Mouse (Mus musculus) myocyte (in vitro differentiated cells): ENCODE data around the gene Mtap.

Source experiments
- CEBPB ChIP-seq: IDR thresholded peaks from 2 replicates; pipeline ENCODE4 v1.6.1; 2011; ENCODE audit warnings: mild to moderate bottlenecking, moderate library complexity; ENCODE audit not compliant: poor library complexity, insufficient read depth, severe bottlenecking
- E2F4 ChIP-seq: IDR thresholded peaks from one replicate; pipeline ENCODE4 v1.6.1; 2011; ENCODE audit warnings: mild to moderate bottlenecking, control low read depth, moderate library complexity; ENCODE audit not compliant: insufficient read depth
- MAX ChIP-seq: IDR thresholded peaks from one replicate; pipeline ENCODE4 v1.6.1; 2011; ENCODE audit warnings: low read depth, mild to moderate bottlenecking, control low read depth
- MYOD1 ChIP-seq, 3 experiments: IDR thresholded peaks; one replicate each; pipeline ENCODE4 v1.6.1; 2011; ENCODE audit warnings: control low read depth in 2 of 3, low read depth in 2 of 3, mild to moderate bottlenecking in 2 of 3, moderate library complexity in 1 of 3; ENCODE audit not compliant: insufficient read length in 2 of 3, control insufficient read depth in 1 of 3
- POLR2A ChIP-seq: IDR thresholded peaks from one replicate; pipeline ENCODE4 v1.6.1; 2011; ENCODE audit warnings: low read depth, mild to moderate bottlenecking, control low read depth, moderate library complexity; ENCODE audit not compliant: insufficient read length
- TCF12 ChIP-seq: IDR thresholded peaks from one replicate; pipeline ENCODE4 v1.6.1; 2011; ENCODE audit warnings: mild to moderate bottlenecking, control low read depth; ENCODE audit not compliant: poor library complexity, insufficient read depth, severe bottlenecking
- TCF3 ChIP-seq: IDR thresholded peaks from one replicate; pipeline ENCODE4 v1.6.1; 2011; ENCODE audit warnings: low read depth, control low read depth; ENCODE audit not compliant: insufficient read length
- USF1 ChIP-seq: IDR thresholded peaks from one replicate; pipeline ENCODE4 v1.6.1; 2011; ENCODE audit warnings: low read depth, mild to moderate bottlenecking, control low read depth, moderate library complexity

DNA sequence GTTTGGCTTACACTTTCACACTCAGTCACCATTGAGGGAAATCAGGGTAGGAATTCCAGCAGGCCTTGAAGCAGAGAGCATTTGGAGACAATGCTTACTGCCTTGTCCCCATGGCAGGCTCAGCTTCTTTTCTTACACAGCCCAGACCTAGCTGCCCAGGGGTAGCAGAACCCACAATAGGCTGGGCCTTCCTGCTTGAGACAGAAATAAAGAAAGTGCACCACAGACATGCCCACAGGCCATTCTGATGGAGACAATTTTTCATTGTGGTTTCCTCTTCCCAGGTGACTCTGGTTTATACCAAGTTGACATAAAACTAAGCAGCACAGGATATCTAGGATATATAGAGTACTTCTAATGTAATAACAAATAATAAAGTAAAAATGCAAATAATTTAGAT lies 72.4 kb downstream of the Mtap start:
- TF ChIP-seq USF1 = no peak
- no peak for TF ChIP-seq POLR2A
- no peak for TF ChIP-seq E2F4
- no peak for TF ChIP-seq TCF3
- TF ChIP-seq MAX = no peak
- TF ChIP-seq CEBPB = no peak
- TF ChIP-seq TCF12 = no peak
- no peak for TF ChIP-seq MYOD1 (IDR thresholded peaks at IDR 0.05; ENCODE audit: control insufficient read depth in 1 of 3, insufficient read length in 2 of 3, low read depth in 2 of 3)
